15 mouse cellular contexts compared by ENCODE assay signal in the genomic region with DNA sequence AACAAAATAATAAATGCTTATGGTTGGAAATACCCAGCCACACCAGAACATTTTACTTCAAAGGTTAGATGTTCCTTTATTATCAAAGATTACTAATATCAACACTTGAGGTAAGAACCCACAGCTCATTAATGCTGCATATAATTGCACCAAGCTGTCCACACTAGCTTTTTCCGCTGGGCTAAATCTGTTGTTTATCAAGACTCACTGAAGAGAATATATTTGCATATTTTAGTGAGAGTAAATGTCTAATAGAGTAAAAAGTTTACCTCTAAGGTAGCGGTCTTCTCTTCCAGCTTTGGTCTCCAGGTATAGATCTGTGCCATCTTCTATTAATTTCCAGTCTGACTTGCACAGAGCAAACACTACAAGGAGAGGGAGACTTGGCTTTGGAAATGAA.
DNase-seq lines count a peak whose midpoint lies in the region; ATAC-seq and TF ChIP-seq lines count a peak whose summit lies in the region.
"Had no signal": no experiment of that assay in that cellular context is flagged by ENCODE, and none has a peak within 500 bp of the region (broad histone marks: within the 10 kb centered on the region; RNA-seq: fewer than 3 reads in every experiment).

No protein-coding gene starts in this region.

- no peak for TF ChIP-seq EP300 in liver, postnatal 0 days (IDR thresholded peaks at IDR 0.05; ENCODE audit: low read depth)

- TF ChIP-seq CTCF in brain, embryonic 14.5 days (IDR thresholded peaks at IDR 0.05; ENCODE audit: borderline replicate concordance, extremely low read depth, insufficient read depth, insufficient read length): no peak
- no peak for TF ChIP-seq CTCF in liver, postnatal 0 days (IDR thresholded peaks at IDR 0.05; ENCODE audit: low read depth)

- H3K4me3 ChIP-seq in forebrain, embryonic 14.5 days (ENCODE audit: low read depth, low read length): no peak overlapping the region
- no peak overlapping the region for H3K4me3 ChIP-seq in forebrain, embryonic 11.5 days (ENCODE audit: low read depth, low read length)
- no peak overlapping the region for H3K4me3 ChIP-seq in lung, embryonic 16.5 days (ENCODE audit: low read length)
- H3K4me3 ChIP-seq in liver, postnatal 0 days (ENCODE audit: low read depth, low read length): no peak overlapping the region
- H3K4me3 ChIP-seq: embryonic facial prominence, embryonic 12.5 days; heart, embryonic 13.5 days; hindbrain, embryonic 15.5 days had no signal

- peak; percentile 73 for DNase-seq in forebrain, embryonic 14.5 days (ENCODE audit: low spot score)
- no peak for DNase-seq in forebrain, embryonic 11.5 days (ENCODE audit: low spot score)
- no peak for DNase-seq in lung, adult 18-20 months
- peak; percentile 79 for DNase-seq in brain, embryonic 14.5 days (ENCODE audit: low read depth)
- no peak for DNase-seq in liver, postnatal 0 days
- DNase-seq: adrenal gland, adult 2 months; cerebellum, adult 2 months; gastrocnemius, postnatal 36 days; heart, adult 11 months; heart, postnatal 36 days had no signal

- H3K9ac ChIP-seq in forebrain, embryonic 14.5 days (ENCODE audit: low read length): no peak overlapping the region
- no peak overlapping the region for H3K9ac ChIP-seq in forebrain, embryonic 11.5 days (ENCODE audit: low read length)
- H3K9ac ChIP-seq in lung, embryonic 16.5 days (ENCODE audit: low read length): no peak overlapping the region
- no peak overlapping the region for H3K9ac ChIP-seq in liver, postnatal 0 days (replicated peaks)
- H3K9ac ChIP-seq: embryonic facial prominence, embryonic 12.5 days; heart, embryonic 13.5 days; hindbrain, embryonic 15.5 days had no signal

- 0 out of 2 replicates have a peak overlapping the region, but pooled peaks have one; percentile 33 for H3K27ac ChIP-seq in forebrain, embryonic 14.5 days (ENCODE audit: low read depth, low read length)
- no peak overlapping the region for H3K27ac ChIP-seq in forebrain, embryonic 11.5 days (ENCODE audit: low read depth, low read length)
- H3K27ac ChIP-seq in lung, embryonic 16.5 days (ENCODE audit: low read length): peak overlapping the region; percentile 30; the same call in 1 of the 2 replicates
- H3K27ac ChIP-seq in liver, postnatal 0 days (ENCODE audit: low read depth): no peak overlapping the region
- H3K27ac ChIP-seq: embryonic facial prominence, embryonic 12.5 days; heart, embryonic 13.5 days; hindbrain, embryonic 15.5 days had no signal

- ATAC-seq in forebrain, embryonic 14.5 days: peak; percentile 60
- no peak for ATAC-seq in forebrain, embryonic 11.5 days (replicated peaks; ENCODE audit: low FRiP score)
- ATAC-seq in lung, embryonic 16.5 days (ENCODE audit: low read depth): no peak
- ATAC-seq in liver, postnatal 0 days: no peak

- H3K4me1 ChIP-seq in forebrain, embryonic 14.5 days (ENCODE audit: control insufficient read depth, insufficient read depth, low read length): peaks cover 43% of the 10 kb centered on the region
- peaks cover 13% of the 10 kb centered on the region; the same call in 1 of the 2 replicates for H3K4me1 ChIP-seq in forebrain, embryonic 11.5 days (replicated peaks; ENCODE audit: control insufficient read depth, insufficient read depth, low read length)
- no peaks in the 10 kb centered on the region for H3K4me1 ChIP-seq in lung, embryonic 16.5 days (replicated peaks; ENCODE audit: control insufficient read depth, insufficient read depth, low read length)
- no peaks in the 10 kb centered on the region for H3K4me1 ChIP-seq in liver, postnatal 0 days (ENCODE audit: insufficient read depth)

- no peaks in the 10 kb centered on the region for H3K36me3 ChIP-seq in forebrain, embryonic 14.5 days (ENCODE audit: control insufficient read depth, insufficient read depth, low read length)
- H3K36me3 ChIP-seq in forebrain, embryonic 11.5 days (ENCODE audit: control insufficient read depth, insufficient read depth, low read length): no peaks in the 10 kb centered on the region
- no peaks in the 10 kb centered on the region for H3K36me3 ChIP-seq in lung, embryonic 16.5 days (ENCODE audit: control insufficient read depth, insufficient read depth, low read length)
- no peaks in the 10 kb centered on the region for H3K36me3 ChIP-seq in liver, postnatal 0 days (replicated peaks; ENCODE audit: insufficient read depth, low read length)
- H3K36me3 ChIP-seq: embryonic facial prominence, embryonic 12.5 days; heart, embryonic 13.5 days; hindbrain, embryonic 15.5 days had no signal

- no peaks in the 10 kb centered on the region for H3K9me3 ChIP-seq in forebrain, embryonic 14.5 days (replicated peaks; ENCODE audit: control insufficient read depth, low read length)
- no peaks in the 10 kb centered on the region for H3K9me3 ChIP-seq in forebrain, embryonic 11.5 days (ENCODE audit: control insufficient read depth, low read length)
- no peaks in the 10 kb centered on the region for H3K9me3 ChIP-seq in lung, embryonic 16.5 days (ENCODE audit: control insufficient read depth, low read length)
- no peaks in the 10 kb centered on the region for H3K9me3 ChIP-seq in liver, postnatal 0 days (ENCODE audit: low read length)
- H3K9me3 ChIP-seq: embryonic facial prominence, embryonic 12.5 days; heart, embryonic 13.5 days; hindbrain, embryonic 15.5 days had no signal

- H3K27me3 ChIP-seq in forebrain, embryonic 14.5 days (replicated peaks; ENCODE audit: control insufficient read depth, insufficient read depth, low read length): no peaks in the 10 kb centered on the region
- no peaks in the 10 kb centered on the region for H3K27me3 ChIP-seq in forebrain, embryonic 11.5 days (ENCODE audit: control insufficient read depth, insufficient read depth, low read length)
- no peaks in the 10 kb centered on the region for H3K27me3 ChIP-seq in lung, embryonic 16.5 days (ENCODE audit: control insufficient read depth, insufficient read depth, low read depth, low read length)
- H3K27me3 ChIP-seq in liver, postnatal 0 days (ENCODE audit: insufficient read depth, low read length): no peaks in the 10 kb centered on the region
- H3K27me3 ChIP-seq: CH12.LX; embryonic facial prominence, embryonic 12.5 days; heart, embryonic 13.5 days; hindbrain, embryonic 15.5 days had no signal

- WGBS in forebrain, embryonic 14.5 days: 18% methylated on average over 2 of the region's 2 CpGs
- WGBS in forebrain, embryonic 11.5 days: 64% methylated on average over 2 of the region's 2 CpGs
- WGBS in lung, embryonic 16.5 days: 74% methylated on average over 2 of the region's 2 CpGs
- WGBS in liver, postnatal 0 days (ENCODE audit: insufficient replicate concordance): 84% methylated on average over 2 of the region's 2 CpGs

- TF ChIP-seq POLR2A in brain, embryonic 14.5 days (IDR thresholded peaks at IDR 0.05; ENCODE audit: borderline replicate concordance, extremely low read depth, insufficient read depth, insufficient read length, poor library complexity, severe bottlenecking): no peak

- no peak overlapping the region for H3K4me2 ChIP-seq in forebrain, embryonic 14.5 days (ENCODE audit: low read length)
- H3K4me2 ChIP-seq in forebrain, embryonic 11.5 days (ENCODE audit: low read depth, low read length, severe bottlenecking): no peak overlapping the region
- no peak overlapping the region for H3K4me2 ChIP-seq in lung, embryonic 16.5 days (ENCODE audit: low read depth, low read length)
- no peak overlapping the region for H3K4me2 ChIP-seq in liver, postnatal 0 days (ENCODE audit: low read depth, low read length)
- H3K4me2 ChIP-seq: embryonic facial prominence, embryonic 12.5 days; heart, embryonic 13.5 days; hindbrain, embryonic 15.5 days had no signal

Comparison
In these comparisons a context has a peak if more than half of its experiments do, and no peak if none do; other contexts are left out.
1. DNase-seq: peak in forebrain, embryonic 14.5 days (single experiment) and brain, embryonic 14.5 days (single experiment); none in forebrain, embryonic 11.5 days (single experiment), lung, adult 18-20 months (0 of 2) and liver, postnatal 0 days (single experiment).
2. H3K27ac ChIP-seq: peak in forebrain, embryonic 14.5 days (single experiment) and lung, embryonic 16.5 days (single experiment); none in forebrain, embryonic 11.5 days (single experiment) and liver, postnatal 0 days (single experiment).